Mouse (Mus musculus): ENCODE data around the gene Rab6b.

DNA sequence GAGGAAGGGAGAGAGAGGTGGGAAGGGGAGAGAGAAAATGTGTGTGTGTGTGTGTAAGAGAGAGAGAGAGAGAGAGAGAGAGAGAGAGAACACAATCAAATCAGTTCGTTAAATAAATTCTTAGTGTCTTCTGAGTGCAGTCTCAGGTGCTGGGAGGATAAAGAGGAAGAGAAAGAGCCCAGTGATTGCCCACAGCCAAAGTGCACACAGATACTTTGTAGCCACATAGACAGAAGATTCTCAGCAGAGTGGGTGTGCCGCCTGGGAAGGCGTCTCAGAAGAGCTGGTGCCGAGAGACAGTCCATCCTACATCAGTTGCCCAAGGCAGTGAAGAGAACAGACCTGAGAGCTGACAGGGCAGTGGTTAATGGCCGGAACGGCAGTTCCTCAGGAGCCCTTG is 102.7 kb downstream of the Rab6b start:
- no peak for TF ChIP-seq POLR2A (IDR thresholded peaks at IDR 0.05; ENCODE audit: control insufficient read depth in 1 of 2, insufficient read depth in 1 of 2, low read depth in 1 of 2, low read length in 2 of 2, poor library complexity in 1 of 2)
- TF ChIP-seq ZMIZ1 (IDR thresholded peaks at IDR 0.05; ENCODE audit: low read depth, low read length): no peak
- TF ChIP-seq CTCF (IDR thresholded peaks at IDR 0.05 in 2 of 3, conservative IDR thresholded peaks at IDR 0.05 in 1 of 3; ENCODE audit: control insufficient read depth in 1 of 3, insufficient read depth in 1 of 3, low read depth in 2 of 3, low read length in 3 of 3, poor library complexity in 1 of 3, severe bottlenecking in 1 of 3): no peak
- TF ChIP-seq TCF12 (IDR thresholded peaks at IDR 0.05; ENCODE audit: low read depth, low read length): no peak
- TF ChIP-seq MAX (IDR thresholded peaks at IDR 0.05; ENCODE audit: low read length): no peak
- TF ChIP-seq ZC3H11A (IDR thresholded peaks at IDR 0.05; ENCODE audit: low read depth, low read length): no peak
- no peak for TF ChIP-seq MAZ (IDR thresholded peaks at IDR 0.05; ENCODE audit: low read depth, low read length)
- TF ChIP-seq JUND (IDR thresholded peaks at IDR 0.05; ENCODE audit: low read depth, low read length): no peak
- no peak for TF ChIP-seq EP300 (IDR thresholded peaks at IDR 0.05; ENCODE audit: low read depth in 1 of 2, low read length in 2 of 2)
- TF ChIP-seq MAFK (IDR thresholded peaks at IDR 0.05; ENCODE audit: borderline replicate concordance, low read depth, low read length): no peak
- TF ChIP-seq ZKSCAN1 (IDR thresholded peaks at IDR 0.05; ENCODE audit: low read depth, low read length): no peak
- TF ChIP-seq CHD2 (IDR thresholded peaks at IDR 0.05; ENCODE audit: low read length): no peak
